Mouse (Mus musculus) urinary bladder, postnatal 25 days (tissue): ENCODE results near the gene Arfgef2.

Experiments
- DNase-seq: peaks from one replicate; pipeline ENCODE4 v3.0.0; 2022; ENCODE audit warnings: low spot score

Arfgef2 gene

GRCm38 (mm10) chr2:166805250-166806172 lies at the start of gene Arfgef2:
Gene Arfgef2, plus strand, starts transcription at chr2:166805588.
- peak; percentile 84 for DNase-seq

GRCm38 (mm10) chr2:166757969-166758368 lies 47.4 kb upstream of the Arfgef2 start:
- DNase-seq, result no peak

GRCm38 (mm10) chr2:166764051-166764450 lies 41.3 kb upstream of the Arfgef2 start:
- DNase-seq, result no peak

GRCm38 (mm10) chr2:166767591-166767990 lies 37.8 kb upstream of the Arfgef2 start:
- DNase-seq, result no peak

GRCm38 (mm10) chr2:166771396-166771795 lies 34.0 kb upstream of the Arfgef2 start:
- peak; percentile 14 for DNase-seq

GRCm38 (mm10) chr2:166773587-166773986 lies 31.8 kb upstream of the Arfgef2 start:
- no peak for DNase-seq

GRCm38 (mm10) chr2:166774275-166774674 lies 31.1 kb upstream of the Arfgef2 start:
- DNase-seq, result no peak

GRCm38 (mm10) chr2:166775357-166775893 lies 30.0 kb upstream of the Arfgef2 start:
- DNase-seq, result no peak

- DNase-seq, result no peak
Observed at GRCm38 (mm10) chr2:166776272-166776671, 29.1 kb upstream of the Arfgef2 start.

GRCm38 (mm10) chr2:166779956-166780355 lies 25.4 kb upstream of the Arfgef2 start:
- no peak for DNase-seq

- DNase-seq, result peak; percentile 78
Observed at GRCm38 (mm10) chr2:166780980-166781578, 24.3 kb upstream of the Arfgef2 start.

GRCm38 (mm10) chr2:166784376-166784775 lies 21.0 kb upstream of the Arfgef2 start:
- DNase-seq, result no peak

- DNase-seq, result peak; percentile 82
Observed at GRCm38 (mm10) chr2:166786353-166787004, 18.9 kb upstream of the Arfgef2 start.

GRCm38 (mm10) chr2:166791738-166792137 lies 13.7 kb upstream of the Arfgef2 start:
- DNase-seq, result no peak

GRCm38 (mm10) chr2:166792355-166792754 lies 13.0 kb upstream of the Arfgef2 start, which contains the start of gene Trp53rkb:
Gene Trp53rkb, plus strand, starts transcription at chr2:166792531.
- no peak for DNase-seq

GRCm38 (mm10) chr2:166793542-166794214 lies 11.7 kb upstream of the Arfgef2 start:
- peak; percentile 83 for DNase-seq

- no peak for DNase-seq
Observed at GRCm38 (mm10) chr2:166799615-166800472, 5.5 kb upstream of the Arfgef2 start.

- DNase-seq, result no peak
Observed at GRCm38 (mm10) chr2:166800473-166800857, 4.9 kb upstream of the Arfgef2 start.

- DNase-seq, result no peak
Observed at GRCm38 (mm10) chr2:166801436-166801835, 4.0 kb upstream of the Arfgef2 start.

- DNase-seq, result no peak
Observed at GRCm38 (mm10) chr2:166803298-166803697, 2.1 kb upstream of the Arfgef2 start.

GRCm38 (mm10) chr2:166806173-166806705 lies 851 bp downstream of the Arfgef2 start:
- DNase-seq, result peak; percentile 17
